Mouse (Mus musculus) cerebellum, adult 18-20 months (tissue): ENCODE measurements around the gene Nln.
A peak's percentile ranks its signal among the peaks of the same experiment; 100 is the strongest.

Experiments used
- DNase-seq, 2 experiments: peaks; one replicate each; pipeline ENCODE4 v3.0.0; 2021

The Nln gene

GRCm38 (mm10) chr13:104094531-104095385 is 14.7 kb downstream of the Nln start:
- DNase-seq, result no peak

GRCm38 (mm10) chr13:104091734-104092133 is 17.7 kb downstream of the Nln start:
- no peak for DNase-seq

GRCm38 (mm10) chr13:104089387-104089786 is 20.0 kb downstream of the Nln start:
- peak; percentile 32 for DNase-seq

GRCm38 (mm10) chr13:104084600-104084999 is 24.8 kb downstream of the Nln start:
- DNase-seq, result no peak

GRCm38 (mm10) chr13:104082504-104082903 is 26.9 kb downstream of the Nln start:
- no peak for DNase-seq

- no peak for DNase-seq
Measured at GRCm38 (mm10) chr13:104076993-104077392, 32.4 kb downstream of the Nln start.

GRCm38 (mm10) chr13:104074731-104075130 is 34.7 kb downstream of the Nln start:
- DNase-seq, result no peak

GRCm38 (mm10) chr13:104074230-104074629 is 35.2 kb downstream of the Nln start:
- no peak for DNase-seq

- DNase-seq, result no peak
Measured at GRCm38 (mm10) chr13:104072351-104072750, 37.1 kb downstream of the Nln start.

- no peak for DNase-seq
Measured at GRCm38 (mm10) chr13:104070703-104071102, 38.7 kb downstream of the Nln start.

- DNase-seq, result no peak
Measured at GRCm38 (mm10) chr13:104069216-104069615, 40.2 kb downstream of the Nln start.

- no peak for DNase-seq
Measured at GRCm38 (mm10) chr13:104065649-104066347, 43.6 kb downstream of the Nln start.

GRCm38 (mm10) chr13:104063061-104063460 is 46.4 kb downstream of the Nln start:
- DNase-seq, result peak; percentile 64 to 73

GRCm38 (mm10) chr13:104061975-104062750 is 47.3 kb downstream of the Nln start:
- peak; percentile 61 to 76 for DNase-seq

GRCm38 (mm10) chr13:104060231-104060630 is 49.2 kb downstream of the Nln start:
- no peak for DNase-seq

- no peak for DNase-seq
Measured at GRCm38 (mm10) chr13:104059536-104059935, 49.9 kb downstream of the Nln start.

GRCm38 (mm10) chr13:104058761-104059160 is 50.7 kb downstream of the Nln start:
- DNase-seq, result no peak

- no peak for DNase-seq
Measured at GRCm38 (mm10) chr13:104052271-104052753, 57.1 kb downstream of the Nln start.

GRCm38 (mm10) chr13:104048835-104049234 is 60.6 kb downstream of the Nln start:
- no peak for DNase-seq

GRCm38 (mm10) chr13:104045108-104045507 is 64.3 kb downstream of the Nln start:
- DNase-seq, result no peak

- no peak for DNase-seq
Measured at GRCm38 (mm10) chr13:104044332-104044731, 65.1 kb downstream of the Nln start.

GRCm38 (mm10) chr13:104042738-104043137 is 66.7 kb downstream of the Nln start:
- DNase-seq, result no peak

- DNase-seq, result no peak
Measured at GRCm38 (mm10) chr13:104041481-104041880, 67.9 kb downstream of the Nln start.
